Mouse (Mus musculus) ES-Bruce4 (cell line): ENCODE results near the gene Gja4.

Source experiments
- CTCF ChIP-seq: IDR thresholded peaks from one replicate; pipeline ENCODE4 v1.8.1; 2011; ENCODE audit warnings: low read depth, low read length
- EP300 ChIP-seq: IDR thresholded peaks from 2 replicates; pipeline ENCODE4 v1.6.1; 2011; ENCODE audit warnings: low read depth, low read length; ENCODE audit not compliant: insufficient read depth
- POLR2A ChIP-seq: IDR thresholded peaks from one replicate; pipeline ENCODE4 v1.8.1; 2011; ENCODE audit warnings: low read length; ENCODE audit not compliant: insufficient read depth

DNA sequence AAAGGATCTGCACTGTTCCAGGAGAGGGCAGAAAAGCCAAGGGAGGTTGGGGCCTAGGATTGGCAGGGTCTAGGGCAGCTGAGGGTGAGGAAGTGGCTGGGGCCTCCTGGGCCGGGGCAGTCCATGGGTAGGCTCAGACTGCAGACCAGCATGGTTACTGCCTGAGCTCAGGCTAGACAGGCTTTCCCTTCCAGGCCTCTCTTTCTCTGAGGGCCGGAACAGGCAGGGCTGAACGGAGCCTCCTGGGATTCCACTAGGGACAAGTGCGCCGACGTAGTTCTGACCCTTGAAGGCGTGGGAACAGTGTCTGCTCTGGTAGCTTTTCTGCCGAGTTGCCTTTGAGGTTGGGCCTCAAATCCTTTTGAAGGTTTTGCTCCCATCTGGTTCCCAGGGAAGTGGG, 1.9 kb upstream of the Gja4 start:
- no peak for TF ChIP-seq POLR2A
- no peak for TF ChIP-seq CTCF
- TF ChIP-seq EP300: no peak
